Mouse (Mus musculus): ENCODE measurements at regions not wholly inside any gene's neighbourhood (a gene's known extent, or its start where the extent isn't known, plus 50 kb on each side); places are given as distances from the start of the nearest gene placed in this dataset.

- H3K27me3 ChIP-seq (replicated peaks; ENCODE audit: control insufficient read depth, insufficient read depth, low read length): no peaks in the 10 kb centered on the region
- no peak for ATAC-seq
- H3K27ac ChIP-seq (ENCODE audit: low read depth, low read length): no peak overlapping the region
- no peaks in the 10 kb centered on the region for H3K4me1 ChIP-seq (ENCODE audit: control insufficient read depth, insufficient read depth, low read depth, low read length)
- H3K4me2 ChIP-seq (ENCODE audit: low read length): peak overlapping the region; percentile 46
- no peak overlapping the region for H3K9ac ChIP-seq (ENCODE audit: low read depth, low read length)
- WGBS: 64% methylated on average over 14 of the region's 14 CpGs
- H3K36me3 ChIP-seq (ENCODE audit: control insufficient read depth, insufficient read depth, low read length): no peaks in the 10 kb centered on the region
- H3K4me3 ChIP-seq (ENCODE audit: low read length): 0 out of 2 replicates have a peak overlapping the region, but pooled peaks have one; percentile 6
- no peaks in the 10 kb centered on the region for H3K9me3 ChIP-seq (ENCODE audit: control insufficient read depth, low read length)
Observed at GRCm38 (mm10) chr4:31824518-31825437, 139.1 kb upstream of the Map3k7 start.

- Histone ChIP-seq H3K4me3 (ENCODE audit: low read length) (no peak overlapping the region), H3K4me2 (ENCODE audit: low read length) (no peak overlapping the region), H3K27ac (ENCODE audit: low read depth, low read length) (no peak overlapping the region), H3K4me1 (ENCODE audit: control insufficient read depth, insufficient read depth, low read depth, low read length) (no peaks in the 10 kb centered on the region), H3K36me3 (ENCODE audit: control insufficient read depth, insufficient read depth, low read length) (no peaks in the 10 kb centered on the region), H3K9me3 (ENCODE audit: control insufficient read depth, low read length) (no peaks in the 10 kb centered on the region), H3K9ac (ENCODE audit: low read depth, low read length) (no peak overlapping the region), H3K27me3 (replicated peaks; ENCODE audit: control insufficient read depth, insufficient read depth, low read length) (no peaks in the 10 kb centered on the region)
- WGBS: 71% methylated on average over 3 of the region's 3 CpGs
- ATAC-seq: no peak
Observed at GRCm38 (mm10) chr4:31825438-31825830, 138.5 kb upstream of the Map3k7 start.

GRCm38 (mm10) chr4:31826661-31827060 lies 137.2 kb upstream of the Map3k7 start:
- Histone ChIP-seq H3K4me1 (ENCODE audit: control insufficient read depth, insufficient read depth, low read depth, low read length) (no peaks in the 10 kb centered on the region), H3K27ac (ENCODE audit: low read depth, low read length) (no peak overlapping the region), H3K27me3 (replicated peaks; ENCODE audit: control insufficient read depth, insufficient read depth, low read length) (no peaks in the 10 kb centered on the region), H3K4me3 (ENCODE audit: low read length) (no peak overlapping the region), H3K4me2 (ENCODE audit: low read length) (no peak overlapping the region), H3K36me3 (ENCODE audit: control insufficient read depth, insufficient read depth, low read length) (no peaks in the 10 kb centered on the region), H3K9me3 (ENCODE audit: control insufficient read depth, low read length) (no peaks in the 10 kb centered on the region), H3K9ac (ENCODE audit: low read depth, low read length) (no peak overlapping the region)
- 54% methylated on average over 8 of the region's 8 CpGs for WGBS
- no peak for ATAC-seq

- no peak for ATAC-seq
- Histone ChIP-seq H3K27ac (ENCODE audit: low read depth, low read length) (no peak overlapping the region), H3K4me2 (ENCODE audit: low read length) (no peak overlapping the region), H3K4me1 (ENCODE audit: control insufficient read depth, insufficient read depth, low read depth, low read length) (no peaks in the 10 kb centered on the region), H3K9me3 (ENCODE audit: control insufficient read depth, low read length) (no peaks in the 10 kb centered on the region), H3K9ac (ENCODE audit: low read depth, low read length) (no peak overlapping the region), H3K4me3 (ENCODE audit: low read length) (no peak overlapping the region), H3K27me3 (replicated peaks; ENCODE audit: control insufficient read depth, insufficient read depth, low read length) (no peaks in the 10 kb centered on the region), H3K36me3 (ENCODE audit: control insufficient read depth, insufficient read depth, low read length) (no peaks in the 10 kb centered on the region)
- WGBS: 76% methylated on average over 7 of the region's 7 CpGs
Observed at GRCm38 (mm10) chr4:31827266-31827665, 136.6 kb upstream of the Map3k7 start.

GRCm38 (mm10) chr4:31830241-31830640 lies 133.7 kb upstream of the Map3k7 start:
- H3K27me3 ChIP-seq (replicated peaks; ENCODE audit: control insufficient read depth, insufficient read depth, low read length): no peaks in the 10 kb centered on the region
- no peak for ATAC-seq

GRCm38 (mm10) chr4:31831469-31831868 lies 132.4 kb upstream of the Map3k7 start:
- H3K9me3 ChIP-seq (ENCODE audit: control insufficient read depth, low read length): no peaks in the 10 kb centered on the region
- no peaks in the 10 kb centered on the region for H3K4me1 ChIP-seq (ENCODE audit: control insufficient read depth, insufficient read depth, low read depth, low read length)
- no peaks in the 10 kb centered on the region for H3K27me3 ChIP-seq (replicated peaks; ENCODE audit: control insufficient read depth, insufficient read depth, low read length)
- no peaks in the 10 kb centered on the region for H3K36me3 ChIP-seq (ENCODE audit: control insufficient read depth, insufficient read depth, low read length)
- no peak overlapping the region for H3K9ac ChIP-seq (ENCODE audit: low read depth, low read length)
- H3K4me3 ChIP-seq (ENCODE audit: low read length): no peak overlapping the region
- no peak overlapping the region for H3K27ac ChIP-seq (ENCODE audit: low read depth, low read length)
- ATAC-seq: no peak; the same call in 1 of the 2 replicates
- 79% methylated on average over 2 of the region's 2 CpGs for WGBS
- H3K4me2 ChIP-seq (ENCODE audit: low read length): no peak overlapping the region

More at GRCm38 (mm10) chr4:31830241-31830640, 133.7 kb upstream of the Map3k7 start:
- Histone ChIP-seq H3K4me1 (ENCODE audit: control insufficient read depth, insufficient read depth, low read depth, low read length) (no peaks in the 10 kb centered on the region), H3K4me2 (ENCODE audit: low read length) (peak overlapping the region; percentile 9; the same call in 1 of the 2 replicates), H3K4me3 (ENCODE audit: low read length) (no peak overlapping the region), H3K27ac (ENCODE audit: low read depth, low read length) (no peak overlapping the region), H3K9me3 (ENCODE audit: control insufficient read depth, low read length) (no peaks in the 10 kb centered on the region), H3K9ac (ENCODE audit: low read depth, low read length) (no peak overlapping the region), H3K36me3 (ENCODE audit: control insufficient read depth, insufficient read depth, low read length) (no peaks in the 10 kb centered on the region)
- 13% methylated on average over 11 of the region's 11 CpGs for WGBS

- no peaks in the 10 kb centered on the region for H3K27me3 ChIP-seq (replicated peaks; ENCODE audit: control insufficient read depth, insufficient read depth, low read length)
- no peak for ATAC-seq
- no peak overlapping the region for H3K4me3 ChIP-seq (ENCODE audit: low read length)
- no peak overlapping the region for H3K9ac ChIP-seq (ENCODE audit: low read depth, low read length)
- no peak overlapping the region for H3K4me2 ChIP-seq (ENCODE audit: low read length)
- 43% methylated on average over 4 of the region's 4 CpGs for WGBS
- no peak overlapping the region for H3K27ac ChIP-seq (ENCODE audit: low read depth, low read length)
- no peaks in the 10 kb centered on the region for H3K36me3 ChIP-seq (ENCODE audit: control insufficient read depth, insufficient read depth, low read length)
- no peaks in the 10 kb centered on the region for H3K4me1 ChIP-seq (ENCODE audit: control insufficient read depth, insufficient read depth, low read depth, low read length)
- no peaks in the 10 kb centered on the region for H3K9me3 ChIP-seq (ENCODE audit: control insufficient read depth, low read length)
Observed at GRCm38 (mm10) chr4:31833828-31834227, 130.1 kb upstream of the Map3k7 start.

- Histone ChIP-seq H3K36me3 (ENCODE audit: control insufficient read depth, insufficient read depth, low read length) (no peaks in the 10 kb centered on the region), H3K4me3 (ENCODE audit: low read length) (no peak overlapping the region), H3K27ac (ENCODE audit: low read depth, low read length) (no peak overlapping the region), H3K9ac (ENCODE audit: low read depth, low read length) (no peak overlapping the region), H3K4me2 (ENCODE audit: low read length) (no peak overlapping the region), H3K4me1 (ENCODE audit: control insufficient read depth, insufficient read depth, low read depth, low read length) (no peaks in the 10 kb centered on the region), H3K27me3 (replicated peaks; ENCODE audit: control insufficient read depth, insufficient read depth, low read length) (no peaks in the 10 kb centered on the region), H3K9me3 (ENCODE audit: control insufficient read depth, low read length) (no peaks in the 10 kb centered on the region)
- no peak for ATAC-seq
- 28% methylated on average over 5 of the region's 5 CpGs for WGBS
Observed at GRCm38 (mm10) chr4:31835051-31835450, 128.8 kb upstream of the Map3k7 start.

GRCm38 (mm10) chr4:31838592-31838991 lies 125.3 kb upstream of the Map3k7 start:
- 41% methylated on average over 5 of the region's 5 CpGs for WGBS
- Histone ChIP-seq H3K27ac (ENCODE audit: low read depth, low read length) (no peak overlapping the region), H3K4me1 (ENCODE audit: control insufficient read depth, insufficient read depth, low read depth, low read length) (no peaks in the 10 kb centered on the region), H3K4me3 (ENCODE audit: low read length) (no peak overlapping the region), H3K36me3 (ENCODE audit: control insufficient read depth, insufficient read depth, low read length) (no peaks in the 10 kb centered on the region), H3K4me2 (ENCODE audit: low read length) (no peak overlapping the region), H3K9me3 (ENCODE audit: control insufficient read depth, low read length) (no peaks in the 10 kb centered on the region), H3K9ac (ENCODE audit: low read depth, low read length) (no peak overlapping the region), H3K27me3 (replicated peaks; ENCODE audit: control insufficient read depth, insufficient read depth, low read length) (no peaks in the 10 kb centered on the region)
- no peak for ATAC-seq
